Mouse (Mus musculus) kidney, adult 2 months (tissue): ENCODE measurements at regions not wholly inside any gene's neighbourhood (a gene's known extent, or its start where the extent isn't known, plus 50 kb on each side); places are given as distances from the start of the nearest gene placed in this dataset.

Source experiments
- DNase-seq: peaks from one replicate; pipeline ENCODE4 v3.0.0; 2021
- H3K27ac ChIP-seq: fragments of 200-500 bp; 2 replicates; pipeline ENCODE4 v1.5.1; 2012; ENCODE audit warnings: low read depth, low read length, control low read depth, inconsistent platforms; ENCODE audit not compliant: insufficient read depth
- H3K27me3 ChIP-seq: fragments of 200-500 bp; replicated peaks from 2 replicates; pipeline ENCODE4 v1.6.1; 2012; ENCODE audit warnings: mild to moderate bottlenecking, moderate library complexity, low read length, inconsistent platforms; ENCODE audit not compliant: control insufficient read depth, insufficient read depth
- H3K36me3 ChIP-seq: fragments of 200-500 bp; 2 replicates; pipeline ENCODE4 v1.6.1; 2012; ENCODE audit warnings: mild to moderate bottlenecking, moderate library complexity, low read length, inconsistent platforms; ENCODE audit not compliant: control insufficient read depth, insufficient read depth
- H3K4me1 ChIP-seq: fragments of 200-500 bp; 2 replicates; pipeline ENCODE4 v1.6.1; 2011; ENCODE audit warnings: low read length; ENCODE audit not compliant: control insufficient read depth, insufficient read depth
- H3K4me3 ChIP-seq: fragments of 200-500 bp; 2 replicates; pipeline ENCODE4 v1.5.1; 2011; ENCODE audit warnings: mild to moderate bottlenecking, low read depth, low read length, control low read depth; ENCODE audit not compliant: insufficient read depth
- CTCF ChIP-seq: fragments of 200-500 bp; conservative IDR thresholded peaks from 2 replicates; pipeline ENCODE4 v1.5.1; 2011; ENCODE audit warnings: low read depth, mild to moderate bottlenecking, control low read depth, low read length, moderate library complexity, mixed read lengths; ENCODE audit not compliant: insufficient read depth, insufficient read length
- POLR2A ChIP-seq: fragments of 200-500 bp; IDR thresholded peaks from one replicate; pipeline ENCODE4 v1.6.1; 2011; ENCODE audit warnings: low read depth, low read length, control low read depth
- WGBS: fragments of 180-500 bp; shearing (Covaris S2); methylation state at CpG from one replicate; pipeline ENCODE4 v1.1.7; 2018; 5-methylcytosine and 5-hydroxymethylcytosine counted together

DNA sequence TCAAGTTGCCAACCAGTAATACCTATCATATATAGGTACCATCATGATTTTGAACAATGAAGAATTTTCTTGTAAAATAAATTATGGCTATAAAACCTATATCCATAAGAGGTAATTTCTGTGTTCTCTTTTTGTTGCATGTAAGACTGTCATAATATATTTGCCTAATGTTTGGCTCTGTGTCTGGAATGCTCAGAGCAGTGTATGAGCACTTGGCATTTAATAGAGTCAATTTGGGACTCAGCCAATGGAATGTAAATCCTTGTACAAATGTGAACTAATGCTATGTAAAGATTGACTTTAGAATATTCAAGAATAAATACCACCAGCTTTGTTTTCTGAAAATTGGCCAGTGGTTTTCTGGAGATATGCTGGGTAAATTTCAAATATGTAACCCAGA lies 208.5 kb upstream of the Zic1 start:
- H3K27ac ChIP-seq, result no peak overlapping the region
- DNase-seq, result no peak

GRCm38 (mm10) chr9:91566006-91566641 lies 200.5 kb upstream of the Zic1 start:
- H3K4me3 ChIP-seq, result no peak overlapping the region
- TF ChIP-seq CTCF, result no peak
- TF ChIP-seq POLR2A, result no peak
- no peaks in the 10 kb centered on the region for H3K36me3 ChIP-seq
- no peaks in the 10 kb centered on the region for H3K4me1 ChIP-seq
- DNase-seq, result no peak
- no peak overlapping the region for H3K27ac ChIP-seq
- 72% methylated on average over 5 of the region's 5 CpGs for WGBS
- no peaks in the 10 kb centered on the region for H3K27me3 ChIP-seq

More for the DNA sequence above, 208.5 kb upstream of the Zic1 start:
- H3K4me3 ChIP-seq, result no peak overlapping the region
- TF ChIP-seq CTCF (no peak), POLR2A (no peak)
- no peaks in the 10 kb centered on the region for H3K4me1 ChIP-seq
- H3K27me3 ChIP-seq, result no peaks in the 10 kb centered on the region
- no peaks in the 10 kb centered on the region for H3K36me3 ChIP-seq

- Histone ChIP-seq H3K27ac (no peak overlapping the region), H3K4me3 (no peak overlapping the region), H3K27me3 (no peaks in the 10 kb centered on the region), H3K36me3 (no peaks in the 10 kb centered on the region), H3K4me1 (no peaks in the 10 kb centered on the region)
- WGBS, result 71% methylated on average over 2 of the region's 2 CpGs
- DNase-seq, result no peak
- no peak for TF ChIP-seq POLR2A
- no peak for TF ChIP-seq CTCF
Measured at GRCm38 (mm10) chr9:91561331-91561730, 195.7 kb upstream of the Zic1 start.

GRCm38 (mm10) chr9:91559794-91560193 lies 194.2 kb upstream of the Zic1 start:
- WGBS, result 80% methylated on average over 6 of the region's 6 CpGs
- H3K27ac ChIP-seq, result no peak overlapping the region

DNA sequence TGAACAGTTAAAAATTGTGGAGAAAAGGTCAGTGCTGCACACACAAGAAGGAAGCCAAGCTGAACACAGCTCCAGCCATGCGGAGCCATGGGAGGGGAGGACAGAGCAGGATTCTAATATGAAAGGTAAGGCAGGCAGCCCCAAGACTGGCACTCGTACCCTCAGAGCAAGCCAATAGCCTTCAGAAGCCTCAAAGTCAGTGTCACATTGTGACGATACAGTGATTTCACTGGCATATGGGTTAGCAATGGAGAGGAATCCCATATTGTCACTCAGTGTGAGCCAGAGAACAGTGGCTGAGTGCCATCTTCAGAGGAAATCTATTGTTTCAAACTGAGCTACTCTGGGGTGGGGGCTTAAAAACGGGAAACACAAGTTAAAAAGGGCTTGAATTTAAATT lies 181.4 kb upstream of the Zic1 start:
- no peaks in the 10 kb centered on the region for H3K36me3 ChIP-seq
- WGBS, result 42% methylated on average over 4 of the region's 4 CpGs
- no peaks in the 10 kb centered on the region for H3K4me1 ChIP-seq
- no peak overlapping the region for H3K27ac ChIP-seq
- no peak for DNase-seq
- H3K4me3 ChIP-seq, result no peak overlapping the region
- no peaks in the 10 kb centered on the region for H3K27me3 ChIP-seq
- TF ChIP-seq CTCF (no peak), POLR2A (no peak)

More at GRCm38 (mm10) chr9:91559794-91560193, 194.2 kb upstream of the Zic1 start:
- H3K4me1 ChIP-seq, result no peaks in the 10 kb centered on the region
- no peaks in the 10 kb centered on the region for H3K36me3 ChIP-seq
- no peaks in the 10 kb centered on the region for H3K27me3 ChIP-seq
- H3K4me3 ChIP-seq, result no peak overlapping the region
- TF ChIP-seq POLR2A (no peak), CTCF (no peak)
- DNase-seq, result no peak

DNA sequence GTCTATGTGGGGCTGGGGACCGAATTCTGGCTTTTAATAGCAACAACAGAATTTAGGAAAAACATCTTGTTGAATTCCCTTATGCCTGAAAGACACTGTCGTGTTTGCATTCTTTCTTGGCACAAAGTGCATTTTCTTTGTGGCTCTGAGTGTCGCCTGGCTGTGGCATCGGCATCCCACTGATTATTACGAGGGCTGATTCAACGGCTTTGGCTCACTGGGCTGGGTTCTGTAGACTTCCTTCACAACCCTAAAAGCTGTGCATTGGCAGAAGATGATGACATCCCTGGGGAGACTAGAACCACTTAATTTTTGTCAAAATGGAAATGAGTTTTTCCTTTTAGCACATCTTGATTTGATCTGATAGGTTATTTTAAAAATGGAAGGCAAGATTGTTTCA lies 179.8 kb upstream of the Zic1 start:
- DNase-seq, result no peak
- TF ChIP-seq POLR2A (no peak), CTCF (no peak)
- H3K4me1 ChIP-seq, result no peaks in the 10 kb centered on the region
- H3K27ac ChIP-seq, result no peak overlapping the region
- H3K27me3 ChIP-seq, result no peaks in the 10 kb centered on the region
- no peaks in the 10 kb centered on the region for H3K36me3 ChIP-seq
- 67% methylated on average over 6 of the region's 6 CpGs for WGBS
- no peak overlapping the region for H3K4me3 ChIP-seq

DNA sequence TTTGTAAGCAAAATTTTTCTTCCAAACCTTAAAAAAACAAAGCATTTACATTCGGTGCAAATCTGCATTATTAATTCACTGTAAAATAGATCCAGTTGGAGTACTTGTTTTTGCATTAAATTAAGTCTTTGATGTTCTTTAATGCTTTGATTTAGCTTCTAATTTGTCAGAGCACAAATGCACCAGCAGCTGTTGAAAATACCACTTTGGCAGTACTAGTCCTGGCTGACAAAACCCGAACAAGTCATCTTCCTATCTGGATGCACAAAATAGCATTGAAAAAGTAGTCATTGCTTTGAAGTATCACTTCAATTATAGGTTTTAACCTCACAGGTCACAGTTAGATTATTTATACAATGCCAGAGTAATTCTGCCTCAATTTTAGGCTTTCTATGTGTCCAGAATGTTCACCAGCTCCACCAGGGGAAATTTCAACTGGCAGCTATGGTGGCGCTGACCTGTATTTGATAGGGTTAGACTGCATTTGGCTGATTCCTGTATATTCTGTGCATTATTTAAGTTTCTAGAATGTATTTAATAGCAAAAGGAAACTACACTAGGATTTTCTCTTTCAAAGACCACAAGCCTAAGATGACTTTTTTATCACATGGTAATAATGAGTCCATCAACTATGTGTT lies 163.3 kb upstream of the Zic1 start:
- TF ChIP-seq POLR2A (no peak), CTCF (no peak)
- 76% methylated on average over 3 of the region's 3 CpGs for WGBS
- Histone ChIP-seq H3K27me3 (no peaks in the 10 kb centered on the region), H3K4me1 (no peaks in the 10 kb centered on the region), H3K36me3 (no peaks in the 10 kb centered on the region), H3K27ac (no peak overlapping the region), H3K4me3 (no peak overlapping the region)
- no peak for DNase-seq
